In genomic region chr6:86252176-86253125, GRCm38 (mm10) we compare ENCODE assay signal across 16 mouse cellular contexts. TPM values are rescaled to one million over a fixed set of nuclear protein-coding genes. Genes with fewer than 3 reads are reported as not detected.
DNase-seq lines count a peak whose midpoint lies in the region; ATAC-seq lines count a peak whose summit lies in the region.
"Had no signal": no experiment of that assay in that cellular context is flagged by ENCODE, and none has a peak within 500 bp of the region (broad histone marks: within the 10 kb centered on the region; RNA-seq: fewer than 3 reads in every experiment).

No protein-coding gene starts in this region.

- no peak overlapping the region for H3K9ac ChIP-seq in kidney, embryonic 16.5 days (replicated peaks; ENCODE audit: low read length)
- no peak overlapping the region for H3K9ac ChIP-seq in embryonic facial prominence, embryonic 15.5 days
- H3K9ac ChIP-seq in stomach, embryonic 16.5 days (ENCODE audit: low read length): no peak overlapping the region
- H3K9ac ChIP-seq: forebrain, embryonic 13.5 days; hindbrain, embryonic 15.5 days; liver, postnatal 0 days; neural tube, embryonic 12.5 days had no signal

- no peaks in the 10 kb centered on the region for H3K9me3 ChIP-seq in kidney, embryonic 16.5 days (ENCODE audit: low read length)
- H3K9me3 ChIP-seq in embryonic facial prominence, embryonic 15.5 days (replicated peaks): no peaks in the 10 kb centered on the region
- H3K9me3 ChIP-seq in stomach, embryonic 16.5 days (replicated peaks; ENCODE audit: control insufficient read depth, low read length): no peaks in the 10 kb centered on the region
- H3K9me3 ChIP-seq: forebrain, embryonic 13.5 days; hindbrain, embryonic 15.5 days; neural tube, embryonic 12.5 days had no signal

- DNase-seq in kidney, adult 8-10 months: no peak
- DNase-seq in lung, postnatal 10 days: peak; percentile 4
- no peak for DNase-seq in lung, postnatal 25 days (ENCODE audit: low spot score)
- no peak for DNase-seq in embryo, embryonic 11 days
- DNase-seq: cerebellum, adult 9-10 months; gastrocnemius, postnatal 10 days; liver, postnatal 0 days; midbrain, embryonic 14.5 days; thymus, postnatal 36 days had no signal

- peak overlapping the region; percentile 26; the same call in 1 of the 2 replicates for H3K4me2 ChIP-seq in kidney, embryonic 16.5 days (replicated peaks; ENCODE audit: low read depth, low read length)
- H3K4me2 ChIP-seq in embryonic facial prominence, embryonic 15.5 days (replicated peaks): no peak overlapping the region
- no peak overlapping the region for H3K4me2 ChIP-seq in stomach, embryonic 16.5 days (ENCODE audit: low read depth, low read length)
- H3K4me2 ChIP-seq: forebrain, embryonic 13.5 days; hindbrain, embryonic 15.5 days; neural tube, embryonic 12.5 days had no signal

- H3K4me1 ChIP-seq in kidney, embryonic 16.5 days (ENCODE audit: insufficient read depth, low read length): peaks cover 27% of the 10 kb centered on the region
- H3K4me1 ChIP-seq in embryonic facial prominence, embryonic 15.5 days: peaks cover 7% of the 10 kb centered on the region; the same call in 1 of the 2 replicates
- 0 out of 2 replicates have a peak, but pooled peaks cover 3% of the 10 kb centered on the region for H3K4me1 ChIP-seq in stomach, embryonic 16.5 days (ENCODE audit: control insufficient read depth, insufficient read depth, low read length)

- H3K27ac ChIP-seq in kidney, embryonic 16.5 days (ENCODE audit: low read length): peak overlapping the region; percentile 74; the same call in 1 of the 2 replicates
- 0 out of 2 replicates have a peak overlapping the region, but pooled peaks have one; percentile 11 for H3K27ac ChIP-seq in embryonic facial prominence, embryonic 15.5 days (replicated peaks)
- H3K27ac ChIP-seq in stomach, embryonic 16.5 days (ENCODE audit: low read length): no peak overlapping the region
- H3K27ac ChIP-seq: forebrain, embryonic 13.5 days; hindbrain, embryonic 15.5 days; neural tube, embryonic 12.5 days had no signal

- no peak overlapping the region for H3K4me3 ChIP-seq in kidney, embryonic 16.5 days (ENCODE audit: low read length)
- H3K4me3 ChIP-seq in embryonic facial prominence, embryonic 15.5 days (replicated peaks): no peak overlapping the region
- H3K4me3 ChIP-seq in stomach, embryonic 16.5 days (replicated peaks; ENCODE audit: low read length): no peak overlapping the region
- H3K4me3 ChIP-seq: forebrain, embryonic 13.5 days; hindbrain, embryonic 15.5 days; neural tube, embryonic 12.5 days had no signal

- 33% methylated on average over 10 of the region's 10 CpGs for WGBS in kidney, embryonic 16.5 days
- WGBS in embryonic facial prominence, embryonic 15.5 days: 59% methylated on average over 10 of the region's 10 CpGs
- WGBS in stomach, embryonic 16.5 days: 57% methylated on average over 10 of the region's 10 CpGs

- H3K27me3 ChIP-seq in kidney, embryonic 16.5 days (ENCODE audit: insufficient read depth, low read length): no peaks in the 10 kb centered on the region
- H3K27me3 ChIP-seq in embryonic facial prominence, embryonic 15.5 days: no peaks in the 10 kb centered on the region
- no peaks in the 10 kb centered on the region for H3K27me3 ChIP-seq in stomach, embryonic 16.5 days (ENCODE audit: control insufficient read depth, insufficient read depth, low read length)
- H3K27me3 ChIP-seq: forebrain, embryonic 13.5 days; hindbrain, embryonic 15.5 days; neural tube, embryonic 12.5 days had no signal

- no peaks in the 10 kb centered on the region for H3K36me3 ChIP-seq in kidney, embryonic 16.5 days (ENCODE audit: insufficient read depth, low read length)
- no peaks in the 10 kb centered on the region for H3K36me3 ChIP-seq in embryonic facial prominence, embryonic 15.5 days
- H3K36me3 ChIP-seq in stomach, embryonic 16.5 days (ENCODE audit: control insufficient read depth, insufficient read depth, low read length): no peaks in the 10 kb centered on the region
- H3K36me3 ChIP-seq: hindbrain, embryonic 15.5 days; neural tube, embryonic 12.5 days had no signal

- ATAC-seq in kidney, embryonic 16.5 days (ENCODE audit: low FRiP score, low TSS enrichment): peak; percentile 88
- no peak for ATAC-seq in embryonic facial prominence, embryonic 15.5 days (ENCODE audit: insufficient number of reproducible peaks, low FRiP score, low TSS enrichment, low read depth)
- 0 out of 2 replicates have a peak, but pooled peaks have one; percentile 13 for ATAC-seq in stomach, embryonic 16.5 days (ENCODE audit: insufficient read depth, low FRiP score)
- ATAC-seq: CD4-positive, CD25-positive, alpha-beta regulatory T cell, adult 4 months; forebrain, embryonic 13.5 days; liver, postnatal 0 days had no signal

RNA-seq across cellular contexts. Expression of gene Tgfa, which starts 57.4 kb away (rescaled TPM):
- 7.7 and 9.1 TPM in 2 replicates for polyA plus RNA-seq in kidney, embryonic 16.5 days (2015; fragmentation: Nextera tagmentation; extraction: Ambion mirVana)
- polyA plus RNA-seq in embryonic facial prominence, embryonic 15.5 days (2015; fragmentation: Nextera tagmentation; extraction: Ambion mirVana): 6.5 and 8.9 TPM in 2 replicates
- polyA plus RNA-seq in stomach, embryonic 16.5 days (2015; fragmentation: Nextera tagmentation; extraction: Ambion mirVana): 7.2 and 10.2 TPM in 2 replicates
